Mouse (Mus musculus): Measurements from ENCODE around the gene Zfp729a.

- TF ChIP-seq CTCF (IDR thresholded peaks at IDR 0.05; ENCODE audit: low read depth) (no peak), EP300 (IDR thresholded peaks at IDR 0.05; ENCODE audit: low read depth) (no peak)
Measured at GRCm38 (mm10) chr13:67686971-67687370, 49.4 kb upstream of the Zfp729a start, which contains the start of gene Zfp738.

Data from heart, postnatal 0 days (tissue).